Mouse (Mus musculus): ENCODE results near the gene Gm11011. TPM values are rescaled to one million over a fixed set of nuclear protein-coding genes. Genes with fewer than 3 reads are reported as not detected.
"Not testable (repeated sequence)": the region's sequence is repeated elsewhere in the genome, so short reads cannot be mapped to it uniquely, and the experiment has no call there.

The Gm11011 gene
- total RNA-seq (2014; fragmentation: Nextera tagmentation): not detected in 2 replicates
- total RNA-seq (2017): not detected in 2 replicates

- not testable (repeated sequence) for ATAC-seq (replicated peaks; ENCODE audit: poor library complexity, severe bottlenecking)
Measured at GRCm38 (mm10) chr2:169587645-169588044, at the start of gene Gm11011. TSS of gene Gm11011 (minus strand) at chr2:169587745.

GRCm38 (mm10) chr2:169636414-169636813 is 48.9 kb upstream of the Gm11011 start:
- no peak for ATAC-seq (replicated peaks; ENCODE audit: poor library complexity, severe bottlenecking)

- ATAC-seq (replicated peaks; ENCODE audit: poor library complexity, severe bottlenecking): no peak
Measured at GRCm38 (mm10) chr2:169635428-169635827, 47.9 kb upstream of the Gm11011 start.

- no peak for ATAC-seq (replicated peaks; ENCODE audit: poor library complexity, severe bottlenecking)
Measured at GRCm38 (mm10) chr2:169634619-169635382, 47.3 kb upstream of the Gm11011 start.

- peak; percentile 27; the same call in 1 of the 2 replicates for ATAC-seq (replicated peaks; ENCODE audit: poor library complexity, severe bottlenecking)
Measured at GRCm38 (mm10) chr2:169633491-169634289, 46.1 kb upstream of the Gm11011 start.

- peak; percentile 52; the same call in 1 of the 2 replicates for ATAC-seq (replicated peaks; ENCODE audit: poor library complexity, severe bottlenecking)
Measured at GRCm38 (mm10) chr2:169632338-169633151, 45.0 kb upstream of the Gm11011 start, which contains the start of gene Tshz2. TSS of gene Tshz2 (plus strand) at chr2:169633013.

- ATAC-seq (replicated peaks; ENCODE audit: poor library complexity, severe bottlenecking): no peak
Measured at GRCm38 (mm10) chr2:169630070-169630469, 42.5 kb upstream of the Gm11011 start.

- ATAC-seq (replicated peaks; ENCODE audit: poor library complexity, severe bottlenecking): peak; percentile 35; the same call in 1 of the 2 replicates
Measured at GRCm38 (mm10) chr2:169621201-169621710, 33.7 kb upstream of the Gm11011 start.

- ATAC-seq (replicated peaks; ENCODE audit: poor library complexity, severe bottlenecking): no peak
Measured at GRCm38 (mm10) chr2:169615998-169616397, 28.5 kb upstream of the Gm11011 start.

GRCm38 (mm10) chr2:169614683-169615082 is 27.1 kb upstream of the Gm11011 start:
- no peak for ATAC-seq (replicated peaks; ENCODE audit: poor library complexity, severe bottlenecking)

- ATAC-seq (replicated peaks; ENCODE audit: poor library complexity, severe bottlenecking): no peak
Measured at GRCm38 (mm10) chr2:169611557-169611956, 24.0 kb upstream of the Gm11011 start.

GRCm38 (mm10) chr2:169610882-169611281 is 23.3 kb upstream of the Gm11011 start:
- no peak for ATAC-seq (replicated peaks; ENCODE audit: poor library complexity, severe bottlenecking)

GRCm38 (mm10) chr2:169609956-169610355 is 22.4 kb upstream of the Gm11011 start:
- no peak for ATAC-seq (replicated peaks; ENCODE audit: poor library complexity, severe bottlenecking)

GRCm38 (mm10) chr2:169607787-169608186 is 20.2 kb upstream of the Gm11011 start:
- ATAC-seq (replicated peaks; ENCODE audit: poor library complexity, severe bottlenecking): no peak

- no peak for ATAC-seq (replicated peaks; ENCODE audit: poor library complexity, severe bottlenecking)
Measured at GRCm38 (mm10) chr2:169606901-169607678, 19.5 kb upstream of the Gm11011 start.

GRCm38 (mm10) chr2:169600163-169600562 is 12.6 kb upstream of the Gm11011 start:
- no peak for ATAC-seq (replicated peaks; ENCODE audit: poor library complexity, severe bottlenecking)

GRCm38 (mm10) chr2:169599591-169599990 is 12.0 kb upstream of the Gm11011 start:
- ATAC-seq (replicated peaks; ENCODE audit: poor library complexity, severe bottlenecking): no peak

- ATAC-seq (replicated peaks; ENCODE audit: poor library complexity, severe bottlenecking): no peak
Measured at GRCm38 (mm10) chr2:169597971-169598370, 10.4 kb upstream of the Gm11011 start.

GRCm38 (mm10) chr2:169597357-169597756 is 9.8 kb upstream of the Gm11011 start:
- no peak for ATAC-seq (replicated peaks; ENCODE audit: poor library complexity, severe bottlenecking)

Measured in granulocyte monocyte progenitor cell, adult 5-6 weeks (primary cell).